Mouse (Mus musculus) kidney, adult 2 months (tissue): ENCODE results near the gene Sesn3.

Source experiments
- CTCF ChIP-seq: fragments of 200-500 bp; conservative IDR thresholded peaks from 2 replicates; pipeline ENCODE4 v1.5.1; 2011; ENCODE audit warnings: low read depth, mild to moderate bottlenecking, control low read depth, low read length, moderate library complexity, mixed read lengths; ENCODE audit not compliant: insufficient read depth, insufficient read length
- POLR2A ChIP-seq: fragments of 200-500 bp; IDR thresholded peaks from one replicate; pipeline ENCODE4 v1.6.1; 2011; ENCODE audit warnings: low read depth, low read length, control low read depth

DNA sequence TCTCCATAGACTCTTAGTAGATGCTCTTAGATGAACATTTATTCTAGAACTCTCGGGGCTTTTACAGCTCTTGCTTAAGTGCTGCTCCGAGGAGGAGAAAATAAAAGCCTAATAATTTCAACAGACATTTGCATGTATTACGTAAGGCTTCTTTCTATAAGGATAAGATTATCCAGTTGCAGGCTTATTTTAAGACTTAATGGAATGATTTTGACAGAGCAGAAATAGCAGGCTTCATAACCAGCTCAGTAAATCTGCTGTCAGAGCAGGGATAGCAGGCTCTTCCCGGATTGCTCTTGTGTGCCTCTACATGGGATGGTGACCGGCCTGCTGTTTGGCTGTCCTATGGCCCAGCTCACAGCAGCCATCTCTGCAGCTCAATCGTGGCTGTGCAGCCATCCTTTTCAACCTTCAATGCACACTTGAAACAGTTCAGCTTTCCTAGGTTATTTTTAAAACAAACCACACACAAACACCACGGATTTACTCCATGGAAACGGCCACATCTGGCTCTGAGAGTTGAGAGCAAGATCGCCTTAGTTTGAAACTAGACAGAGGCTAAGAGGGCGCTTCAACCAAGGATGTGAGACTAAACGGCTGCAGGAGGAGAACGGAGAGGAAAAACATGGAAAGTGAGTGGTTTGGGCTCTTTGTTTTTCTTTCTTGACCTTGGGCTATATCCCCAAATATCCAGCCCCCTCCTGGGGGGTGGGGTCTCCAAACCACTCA is 27.2 kb upstream of the Sesn3 start:
- TF ChIP-seq CTCF (no peak), POLR2A (no peak)
